Mouse (Mus musculus): ENCODE measurements at regions not wholly inside any gene's neighbourhood (a gene's known extent, or its start where the extent isn't known, plus 50 kb on each side); places are given as distances from the start of the nearest gene placed in this dataset.

DNA sequence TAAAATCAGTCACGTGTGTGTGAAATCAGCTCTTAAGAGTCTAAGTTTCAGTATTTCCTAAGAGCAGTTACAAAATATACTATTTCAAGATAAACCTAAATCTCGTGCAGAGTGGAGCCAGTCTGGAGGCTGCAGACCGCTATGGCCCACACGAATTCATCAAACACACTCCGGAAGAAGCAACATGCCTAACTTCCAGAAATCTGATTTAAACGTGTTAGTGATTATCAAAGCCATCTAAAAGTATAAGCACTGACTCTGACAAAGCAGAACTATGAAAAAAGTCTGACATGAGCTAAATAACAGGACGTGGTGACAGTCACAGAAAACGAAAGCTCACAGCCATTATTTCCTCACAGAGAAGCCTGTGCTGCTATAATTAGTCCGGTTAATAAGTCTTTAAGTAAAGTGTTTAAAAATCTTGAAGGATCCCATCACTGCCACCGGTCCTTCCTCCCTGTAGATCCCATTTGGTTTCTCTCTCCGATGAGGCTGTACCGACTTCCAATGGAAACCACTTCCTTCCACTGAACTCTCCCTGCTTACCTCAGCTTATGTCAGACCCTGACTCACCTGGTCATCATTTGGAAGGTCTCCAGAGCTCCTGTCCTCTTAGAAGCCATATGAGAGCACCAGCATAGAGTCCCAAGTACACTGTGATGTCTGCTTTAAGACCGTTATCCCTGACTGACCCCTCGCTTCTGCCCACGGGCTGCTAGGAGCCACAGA, 189.0 kb upstream of the Mkln1 start:
- 53% methylated on average over 15 of the region's 15 CpGs for WGBS (ENCODE audit: insufficient replicate concordance)
- Histone ChIP-seq H3K9me3 (replicated peaks; ENCODE audit: control insufficient read depth, low read length) (no peaks in the 10 kb centered on the region), H3K4me2 (ENCODE audit: low read depth, low read length) (no peak overlapping the region), H3K9ac (ENCODE audit: low read depth, low read length) (no peak overlapping the region), H3K27ac (ENCODE audit: low read length) (no peak overlapping the region), H3K4me3 (ENCODE audit: low read depth, low read length) (no peak overlapping the region), H3K27me3 (ENCODE audit: control insufficient read depth, insufficient read depth, low read depth, low read length) (no peaks in the 10 kb centered on the region; the same call in none of the 2 replicates), H3K36me3 (ENCODE audit: control insufficient read depth, insufficient read depth) (no peaks in the 10 kb centered on the region), H3K4me1 (ENCODE audit: control insufficient read depth, low read depth, low read length) (no peaks in the 10 kb centered on the region)
- ATAC-seq (ENCODE audit: low read depth), result no peak

DNA sequence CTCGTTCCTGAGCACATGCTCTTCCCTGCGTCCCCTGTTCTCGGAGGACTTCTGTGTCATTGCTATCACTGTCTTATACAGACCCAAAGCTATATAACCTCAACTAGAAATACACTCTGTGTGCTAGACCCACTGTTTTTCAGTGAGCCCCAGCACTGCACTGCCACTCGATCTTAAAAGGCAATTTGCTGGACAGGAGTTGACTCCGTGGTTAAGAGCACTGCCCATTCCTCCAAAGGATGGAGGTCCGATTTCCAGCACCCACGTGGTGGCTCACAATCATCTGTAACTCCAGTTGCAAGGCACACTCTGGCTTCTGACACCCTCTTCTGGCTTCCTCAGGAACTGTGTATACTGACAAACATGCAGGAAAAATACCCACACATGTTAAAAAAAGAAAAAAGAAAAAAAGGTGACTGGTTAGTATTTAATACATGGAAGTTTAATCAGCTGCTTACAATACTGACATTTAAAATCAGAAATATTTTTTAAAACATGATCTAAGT, 188.3 kb upstream of the Mkln1 start:
- Histone ChIP-seq H3K4me1 (ENCODE audit: control insufficient read depth, low read depth, low read length) (no peaks in the 10 kb centered on the region), H3K36me3 (ENCODE audit: control insufficient read depth, insufficient read depth) (no peaks in the 10 kb centered on the region), H3K4me2 (ENCODE audit: low read depth, low read length) (no peak overlapping the region), H3K27ac (ENCODE audit: low read length) (no peak overlapping the region), H3K4me3 (ENCODE audit: low read depth, low read length) (no peak overlapping the region), H3K27me3 (ENCODE audit: control insufficient read depth, insufficient read depth, low read depth, low read length) (no peaks in the 10 kb centered on the region; the same call in none of the 2 replicates), H3K9ac (ENCODE audit: low read depth, low read length) (no peak overlapping the region), H3K9me3 (replicated peaks; ENCODE audit: control insufficient read depth, low read length) (no peaks in the 10 kb centered on the region)
- WGBS (ENCODE audit: insufficient replicate concordance), result 58% methylated on average over 7 of the region's 7 CpGs
- no peak for ATAC-seq (ENCODE audit: low read depth)

DNA sequence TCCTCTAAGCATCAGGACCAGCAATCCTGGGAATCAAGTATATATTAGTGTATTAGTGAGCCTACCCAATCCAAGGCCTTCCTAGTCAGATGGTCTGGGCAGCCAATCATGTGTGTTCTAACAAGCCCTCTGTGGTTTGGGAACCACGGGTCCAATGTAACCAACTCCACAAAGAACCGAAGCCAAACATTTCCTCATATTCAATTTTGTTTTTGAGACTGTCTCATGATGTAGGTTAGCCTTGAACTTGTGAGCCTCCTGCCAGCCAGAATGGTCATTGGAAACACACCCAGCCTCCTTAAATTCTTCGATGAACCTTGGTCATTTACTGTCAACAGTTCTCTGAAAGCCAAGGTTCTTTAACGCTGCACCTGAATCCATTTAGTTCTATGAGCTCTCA, 187.4 kb upstream of the Mkln1 start:
- Histone ChIP-seq H3K4me2 (ENCODE audit: low read depth, low read length) (no peak overlapping the region), H3K4me1 (ENCODE audit: control insufficient read depth, low read depth, low read length) (no peaks in the 10 kb centered on the region), H3K36me3 (ENCODE audit: control insufficient read depth, insufficient read depth) (no peaks in the 10 kb centered on the region), H3K9me3 (replicated peaks; ENCODE audit: control insufficient read depth, low read length) (no peaks in the 10 kb centered on the region), H3K27me3 (ENCODE audit: control insufficient read depth, insufficient read depth, low read depth, low read length) (peaks cover 8% of the 10 kb centered on the region), H3K27ac (ENCODE audit: low read length) (no peak overlapping the region), H3K9ac (ENCODE audit: low read depth, low read length) (no peak overlapping the region), H3K4me3 (ENCODE audit: low read depth, low read length) (no peak overlapping the region)
- no peak for ATAC-seq (ENCODE audit: low read depth)
- WGBS (ENCODE audit: insufficient replicate concordance), result 55% methylated on average over 4 of the region's 4 CpGs

DNA sequence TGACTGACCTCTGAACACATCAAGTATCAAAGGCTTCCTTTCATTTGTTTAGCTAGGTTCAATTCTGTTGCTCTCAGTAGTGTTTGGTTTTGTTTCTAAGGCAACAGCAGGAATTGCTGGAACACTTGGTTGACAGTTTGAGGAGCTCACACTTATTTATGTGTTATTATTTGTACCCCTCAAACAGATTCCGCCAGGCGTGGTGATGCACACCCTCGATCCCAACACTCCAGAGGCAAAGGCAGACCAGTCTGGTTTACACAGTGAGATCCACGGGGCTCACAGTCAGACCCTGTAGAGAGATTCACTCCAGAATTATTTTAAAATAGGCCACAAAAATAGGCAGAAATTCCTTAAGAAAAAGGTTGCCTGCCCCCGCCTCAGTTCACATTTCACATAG, 186.9 kb upstream of the Mkln1 start:
- Histone ChIP-seq H3K27ac (ENCODE audit: low read length) (no peak overlapping the region), H3K4me2 (ENCODE audit: low read depth, low read length) (no peak overlapping the region), H3K4me1 (ENCODE audit: control insufficient read depth, low read depth, low read length) (no peaks in the 10 kb centered on the region; the same call in 1 of the 2 replicates), H3K9me3 (replicated peaks; ENCODE audit: control insufficient read depth, low read length) (no peaks in the 10 kb centered on the region), H3K27me3 (ENCODE audit: control insufficient read depth, insufficient read depth, low read depth, low read length) (peaks cover 13% of the 10 kb centered on the region), H3K9ac (ENCODE audit: low read depth, low read length) (no peak overlapping the region), H3K36me3 (ENCODE audit: control insufficient read depth, insufficient read depth) (no peaks in the 10 kb centered on the region), H3K4me3 (ENCODE audit: low read depth, low read length) (no peak overlapping the region)
- no peak for ATAC-seq (ENCODE audit: low read depth)
- WGBS (ENCODE audit: insufficient replicate concordance), result 62% methylated on average over 5 of the region's 5 CpGs

DNA sequence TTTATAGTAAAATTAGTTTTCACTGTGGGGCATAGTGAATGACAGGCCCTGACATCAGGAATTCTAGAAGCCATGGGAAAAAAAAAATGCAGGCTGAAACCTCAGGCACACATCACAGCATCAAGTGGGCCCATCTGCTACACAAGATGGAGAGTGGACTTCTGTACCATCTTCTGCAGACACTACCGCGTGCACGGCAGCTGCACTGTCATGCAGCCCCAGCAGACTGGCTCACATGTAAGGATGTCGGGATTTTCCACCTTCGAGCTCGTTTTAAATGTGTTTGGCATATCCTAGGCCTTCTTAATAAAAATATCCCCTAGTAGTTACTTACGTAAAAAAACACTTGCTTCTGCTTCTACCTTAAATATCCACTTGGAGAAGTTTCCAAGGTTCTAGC, 186.5 kb upstream of the Mkln1 start:
- 78% methylated on average over 7 of the region's 7 CpGs for WGBS (ENCODE audit: insufficient replicate concordance)
- Histone ChIP-seq H3K36me3 (ENCODE audit: control insufficient read depth, insufficient read depth) (no peaks in the 10 kb centered on the region), H3K4me2 (ENCODE audit: low read depth, low read length) (no peak overlapping the region), H3K4me1 (ENCODE audit: control insufficient read depth, low read depth, low read length) (peaks cover 2% of the 10 kb centered on the region), H3K4me3 (ENCODE audit: low read depth, low read length) (no peak overlapping the region), H3K27ac (ENCODE audit: low read length) (no peak overlapping the region), H3K9me3 (replicated peaks; ENCODE audit: control insufficient read depth, low read length) (no peaks in the 10 kb centered on the region), H3K27me3 (ENCODE audit: control insufficient read depth, insufficient read depth, low read depth, low read length) (peaks cover 18% of the 10 kb centered on the region), H3K9ac (ENCODE audit: low read depth, low read length) (no peak overlapping the region)
- no peak for ATAC-seq (ENCODE audit: low read depth)

DNA sequence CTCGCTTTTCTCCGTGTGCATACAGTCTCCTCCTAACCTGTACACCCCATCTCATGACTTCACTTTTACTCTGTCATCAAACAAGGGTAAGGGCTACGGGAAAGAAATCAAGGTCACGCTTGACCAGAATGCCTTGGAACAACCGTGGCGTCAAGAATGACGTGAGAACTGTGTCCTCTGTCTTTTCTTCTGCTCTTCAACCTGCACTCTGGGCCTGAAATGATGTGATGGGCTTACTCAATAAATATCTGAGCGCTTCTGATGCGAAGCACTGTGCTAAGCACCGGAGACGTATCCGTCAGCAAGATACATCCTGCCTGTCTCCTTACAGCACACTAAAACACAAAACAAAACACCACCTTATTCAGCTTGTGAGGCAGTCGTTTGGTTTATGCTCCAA, 185.8 kb upstream of the Mkln1 start:
- peaks cover 24% of the 10 kb centered on the region for H3K27me3 ChIP-seq (ENCODE audit: control insufficient read depth, insufficient read depth, low read depth, low read length)
- no peak for ATAC-seq (ENCODE audit: low read depth)
- H3K36me3 ChIP-seq (ENCODE audit: control insufficient read depth, insufficient read depth), result no peaks in the 10 kb centered on the region
- no peaks in the 10 kb centered on the region for H3K9me3 ChIP-seq (replicated peaks; ENCODE audit: control insufficient read depth, low read length)
- no peak overlapping the region for H3K27ac ChIP-seq (ENCODE audit: low read length)
- peaks cover 4% of the 10 kb centered on the region for H3K4me1 ChIP-seq (ENCODE audit: control insufficient read depth, low read depth, low read length)
- no peak overlapping the region for H3K4me2 ChIP-seq (ENCODE audit: low read depth, low read length)
- H3K4me3 ChIP-seq (ENCODE audit: low read depth, low read length), result no peak overlapping the region
- H3K9ac ChIP-seq (ENCODE audit: low read depth, low read length), result no peak overlapping the region
- WGBS (ENCODE audit: insufficient replicate concordance), result 71% methylated on average over 13 of the region's 13 CpGs

DNA sequence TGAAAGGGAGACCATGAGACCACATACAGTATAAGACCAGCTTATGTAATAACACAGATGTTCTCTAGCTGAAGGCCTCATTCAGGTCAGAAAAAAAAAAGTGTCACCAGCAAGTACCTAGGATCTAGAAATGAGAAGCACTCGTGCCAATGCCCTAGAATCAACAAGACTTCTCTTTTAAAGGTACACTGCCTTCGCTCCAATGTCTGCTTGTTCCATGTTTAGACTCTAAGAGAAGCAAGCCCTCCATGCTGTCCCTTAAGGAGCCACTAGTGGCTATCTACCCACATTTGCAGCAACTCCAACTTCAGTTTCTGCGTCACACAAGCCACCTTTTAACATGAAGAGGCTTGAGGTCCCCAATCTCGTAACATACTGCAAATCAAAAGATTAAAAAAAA, 185.4 kb upstream of the Mkln1 start:
- Histone ChIP-seq H3K4me3 (ENCODE audit: low read depth, low read length) (no peak overlapping the region), H3K27ac (ENCODE audit: low read length) (no peak overlapping the region), H3K4me1 (ENCODE audit: control insufficient read depth, low read depth, low read length) (peaks cover 4% of the 10 kb centered on the region), H3K36me3 (ENCODE audit: control insufficient read depth, insufficient read depth) (no peaks in the 10 kb centered on the region), H3K9ac (ENCODE audit: low read depth, low read length) (no peak overlapping the region), H3K27me3 (ENCODE audit: control insufficient read depth, insufficient read depth, low read depth, low read length) (peaks cover 29% of the 10 kb centered on the region), H3K9me3 (replicated peaks; ENCODE audit: control insufficient read depth, low read length) (no peaks in the 10 kb centered on the region), H3K4me2 (ENCODE audit: low read depth, low read length) (no peak overlapping the region)
- WGBS (ENCODE audit: insufficient replicate concordance), result 54% methylated on average over 4 of the region's 4 CpGs
- ATAC-seq (ENCODE audit: low read depth), result no peak

DNA sequence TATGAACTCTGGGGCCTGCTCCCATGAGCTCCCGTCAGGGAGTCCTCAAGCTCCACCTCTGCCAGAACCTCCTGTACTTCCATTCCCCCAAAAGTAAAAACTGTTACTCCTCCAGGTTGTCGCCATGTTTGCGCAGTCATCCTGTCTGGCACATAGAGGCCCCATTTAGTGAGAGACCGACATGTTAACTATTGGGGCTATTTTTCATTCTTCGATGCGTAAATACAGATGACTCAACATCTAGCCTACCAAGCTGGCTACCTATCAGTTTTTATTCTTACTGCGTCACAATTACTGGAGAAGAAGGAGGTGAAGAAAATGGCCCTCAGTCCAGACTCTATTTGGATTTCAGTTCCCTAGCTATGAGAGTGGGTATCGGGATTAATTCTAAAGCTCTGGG, 182.9 kb upstream of the Mkln1 start:
- H3K9ac ChIP-seq (ENCODE audit: low read depth, low read length), result no peak overlapping the region
- peak overlapping the region; percentile 65 for H3K4me3 ChIP-seq (ENCODE audit: low read depth, low read length)
- H3K4me2 ChIP-seq (ENCODE audit: low read depth, low read length), result peak overlapping the region; percentile 92
- no peak overlapping the region for H3K27ac ChIP-seq (ENCODE audit: low read length)
- WGBS (ENCODE audit: insufficient replicate concordance), result 67% methylated on average over 8 of the region's 8 CpGs
- no peak for ATAC-seq (ENCODE audit: low read depth)
- peaks cover 54% of the 10 kb centered on the region for H3K27me3 ChIP-seq (ENCODE audit: control insufficient read depth, insufficient read depth, low read depth, low read length)
- H3K4me1 ChIP-seq (ENCODE audit: control insufficient read depth, low read depth, low read length), result peaks cover 7% of the 10 kb centered on the region
- no peaks in the 10 kb centered on the region for H3K9me3 ChIP-seq (replicated peaks; ENCODE audit: control insufficient read depth, low read length)
- H3K36me3 ChIP-seq (ENCODE audit: control insufficient read depth, insufficient read depth), result no peaks in the 10 kb centered on the region

DNA sequence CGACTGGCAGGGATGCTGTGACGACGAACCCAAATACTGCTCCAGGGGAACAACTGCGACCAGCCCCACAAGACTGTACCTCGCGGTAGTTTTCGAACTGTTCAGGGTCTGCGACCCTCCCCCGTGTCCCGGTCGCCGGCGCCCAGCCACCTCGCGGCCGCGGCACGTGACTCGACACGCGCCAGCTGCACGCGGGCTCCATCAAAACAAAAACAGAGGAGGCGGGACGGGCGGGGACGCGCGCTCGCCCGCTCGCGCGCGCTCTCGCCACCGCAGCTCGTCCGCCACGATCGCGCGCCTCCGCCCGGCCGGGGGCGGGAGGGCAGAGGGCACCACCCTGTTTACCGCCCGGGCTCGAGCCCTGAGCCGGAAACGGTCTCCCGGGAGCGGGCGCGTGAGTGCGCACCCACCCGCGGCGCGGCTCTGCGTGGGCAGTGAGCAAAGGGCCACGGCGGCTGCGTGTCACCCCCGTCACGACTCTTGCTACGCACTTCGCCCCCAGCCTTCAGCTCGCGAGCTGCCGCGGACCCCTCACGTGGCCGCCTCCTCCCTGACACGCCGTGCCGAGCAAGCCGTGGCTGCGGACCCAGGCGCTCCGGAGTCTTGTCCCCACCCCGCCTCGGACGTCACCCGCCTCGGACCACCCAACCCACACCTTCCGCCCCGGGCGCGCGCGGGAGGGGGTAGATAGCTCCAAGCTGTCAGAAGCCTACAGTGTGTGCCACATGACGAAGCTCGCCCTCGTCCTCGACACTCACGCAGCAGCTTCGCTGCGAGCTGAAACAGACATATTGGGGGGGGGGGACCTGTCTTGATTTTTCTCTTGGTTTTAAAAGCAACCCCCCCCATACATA, 182.1 kb upstream of the Mkln1 start:
- peak overlapping the region; percentile 92 for H3K4me2 ChIP-seq (ENCODE audit: low read depth, low read length)
- peak overlapping the region; percentile 50 for H3K9ac ChIP-seq (ENCODE audit: low read depth, low read length)
- peak; percentile 73 for ATAC-seq (ENCODE audit: low read depth)
- H3K27me3 ChIP-seq (ENCODE audit: control insufficient read depth, insufficient read depth, low read depth, low read length), result peaks cover 62% of the 10 kb centered on the region
- H3K4me3 ChIP-seq (ENCODE audit: low read depth, low read length), result peak overlapping the region; percentile 65
- no peaks in the 10 kb centered on the region for H3K9me3 ChIP-seq (replicated peaks; ENCODE audit: control insufficient read depth, low read length)
- peaks cover 7% of the 10 kb centered on the region for H3K4me1 ChIP-seq (ENCODE audit: control insufficient read depth, low read depth, low read length)
- WGBS (ENCODE audit: insufficient replicate concordance), result under 1% methylated on average over 100 of the region's 100 CpGs
- H3K27ac ChIP-seq (ENCODE audit: low read length), result no peak overlapping the region
- no peaks in the 10 kb centered on the region for H3K36me3 ChIP-seq (ENCODE audit: control insufficient read depth, insufficient read depth)

Data from liver, embryonic 16.5 days (tissue).